Mouse (Mus musculus): ENCODE results near the gene Marc2. TPM values are rescaled to one million over a fixed set of nuclear protein-coding genes. Genes with fewer than 3 reads are reported as not detected.
A peak's percentile ranks its signal among the peaks of the same experiment; 100 is the strongest.

Marc2 gene
- polyA plus RNA-seq (2016; fragmentation: Nextera tagmentation; extraction: Ambion mirVana), result 124 and 136 TPM in 2 replicates

DNA sequence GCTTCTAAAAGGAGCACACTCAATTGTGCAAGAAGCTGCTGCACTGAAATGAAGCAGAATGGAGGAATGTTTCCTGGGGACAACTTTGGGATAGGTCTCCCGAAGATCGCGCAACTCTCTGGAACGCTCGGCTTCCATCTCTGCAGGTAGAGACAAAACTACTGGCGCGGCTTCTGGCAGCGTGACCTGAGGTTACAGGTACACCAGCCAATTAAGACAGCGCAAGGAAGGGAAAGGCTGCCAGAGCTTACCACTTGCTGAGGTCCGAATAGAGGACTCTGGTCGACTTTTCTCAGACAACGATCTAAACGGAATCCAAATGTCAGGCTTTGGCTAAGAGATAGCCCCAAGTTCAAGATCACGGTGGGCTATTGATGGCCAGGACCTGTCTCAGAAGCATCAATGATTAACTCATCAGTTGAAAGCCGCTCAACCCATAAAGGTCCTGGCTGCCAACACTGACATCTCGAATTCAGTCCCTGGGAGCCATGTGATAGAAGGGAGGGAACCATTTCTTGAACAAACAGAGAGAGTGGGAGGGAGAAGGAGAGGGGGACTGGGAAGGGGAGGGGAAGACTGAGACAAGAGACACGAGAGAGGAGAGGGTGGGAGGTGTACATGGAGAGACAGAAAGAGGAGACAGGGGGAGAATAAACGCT is at the start of gene Marc2:
Gene Marc2 (minus strand): TSS at position 360 of the 659 bp plus-strand sequence.
- H3K4me3 ChIP-seq (replicated peaks), result peak within 1 kb of the TSS; percentile 85
- peak within 1 kb of the TSS; percentile 89 for H3K27ac ChIP-seq
- no peak; the same call in 1 of the 2 replicates for ATAC-seq (ENCODE audit: insufficient number of reproducible peaks, insufficient read depth, low FRiP score, low TSS enrichment, low read depth)
- WGBS, result 5% methylated on average over 18 of the region's 18 CpGs
- peak within 1 kb of the TSS; percentile 78 for H3K4me2 ChIP-seq
- H3K27me3 ChIP-seq, result peaks cover 36% of the 10 kb centered on the region
- no peaks in the 10 kb centered on the region for H3K9me3 ChIP-seq
- H3K4me1 ChIP-seq (replicated peaks), result peaks cover 17% of the 10 kb centered on the region
- peaks cover under 1% of the 10 kb centered on the region; the same call in 1 of the 2 replicates for H3K36me3 ChIP-seq
- peak within 1 kb of the TSS; percentile 82 for H3K9ac ChIP-seq (replicated peaks)

DNA sequence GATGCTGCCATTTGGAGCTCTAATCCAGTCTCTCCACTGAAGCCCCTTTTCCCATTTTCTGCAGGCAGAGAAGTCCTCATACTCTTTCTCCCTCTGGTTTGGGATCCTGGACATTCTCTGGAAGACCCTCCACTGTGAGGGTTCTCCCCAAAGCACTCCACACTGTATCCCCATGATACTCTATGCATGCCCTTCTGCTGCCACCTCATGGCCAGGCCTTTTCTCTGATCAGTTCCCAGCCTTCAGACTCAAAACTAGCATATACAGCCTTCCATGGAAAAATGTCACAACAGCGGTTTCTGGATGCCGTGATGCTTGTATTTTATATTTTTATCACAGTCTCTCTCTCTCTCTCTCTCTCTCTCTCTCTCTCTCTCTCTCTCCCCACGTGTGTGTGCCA is 45.7 kb upstream of the Marc2 start:
- no peak for ATAC-seq (ENCODE audit: insufficient number of reproducible peaks, insufficient read depth, low FRiP score, low TSS enrichment, low read depth)
- H3K4me3 ChIP-seq (replicated peaks), result no peak overlapping the region
- 94% methylated on average over 3 of the region's 3 CpGs for WGBS

DNA sequence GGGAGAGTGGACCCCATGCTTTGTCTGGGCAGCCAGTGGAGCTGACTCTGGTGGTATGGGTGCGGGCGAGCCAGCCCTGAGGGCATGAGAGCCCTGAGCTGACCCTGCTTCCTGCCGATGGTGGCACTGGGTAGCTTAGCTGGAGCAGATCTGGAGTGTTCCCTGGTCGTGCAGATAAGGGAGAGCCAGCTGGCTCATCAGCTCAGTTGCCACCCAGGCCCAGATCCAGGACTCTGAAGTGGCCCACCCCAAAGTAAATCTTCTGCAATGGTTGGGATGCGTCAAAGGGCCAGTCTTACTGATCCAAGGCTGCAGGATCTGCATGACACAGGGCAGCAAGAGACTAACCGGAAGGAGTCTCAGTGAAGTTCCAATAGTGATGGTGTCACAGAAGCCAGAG is 43.2 kb upstream of the Marc2 start:
- H3K27me3 ChIP-seq, result 0 out of 2 replicates have a peak, but pooled peaks cover 4% of the 10 kb centered on the region
- no peaks in the 10 kb centered on the region for H3K4me1 ChIP-seq (replicated peaks)
- H3K4me2 ChIP-seq, result no peak overlapping the region
- WGBS, result 92% methylated on average over 6 of the region's 6 CpGs
- no peak overlapping the region for H3K27ac ChIP-seq
- ATAC-seq (ENCODE audit: insufficient number of reproducible peaks, insufficient read depth, low FRiP score, low TSS enrichment, low read depth), result no peak
- H3K4me3 ChIP-seq (replicated peaks), result no peak overlapping the region
- no peaks in the 10 kb centered on the region for H3K9me3 ChIP-seq
- H3K36me3 ChIP-seq, result no peaks in the 10 kb centered on the region
- no peak overlapping the region for H3K9ac ChIP-seq (replicated peaks)

More for the DNA sequence above, 45.7 kb upstream of the Marc2 start:
- Histone ChIP-seq H3K4me2 (no peak overlapping the region), H3K9me3 (no peaks in the 10 kb centered on the region), H3K36me3 (no peaks in the 10 kb centered on the region), H3K27me3 (no peaks in the 10 kb centered on the region), H3K9ac (replicated peaks) (no peak overlapping the region), H3K27ac (no peak overlapping the region), H3K4me1 (replicated peaks) (no peaks in the 10 kb centered on the region)

- no peak for ATAC-seq (ENCODE audit: insufficient number of reproducible peaks, insufficient read depth, low FRiP score, low TSS enrichment, low read depth)
- Histone ChIP-seq H3K9me3 (no peaks in the 10 kb centered on the region), H3K27ac (no peak overlapping the region), H3K27me3 (peaks cover 35% of the 10 kb centered on the region), H3K4me1 (replicated peaks) (peaks cover 9% of the 10 kb centered on the region), H3K36me3 (no peaks in the 10 kb centered on the region), H3K9ac (replicated peaks) (no peak overlapping the region), H3K4me3 (replicated peaks) (no peak overlapping the region), H3K4me2 (no peak overlapping the region)
- WGBS, result 64% methylated on average over 1 of the region's 1 CpGs
These were observed 39.9 kb upstream of the Marc2 start for GRCm38 (mm10) chr1:184886160-184886559.

- Histone ChIP-seq H3K4me2 (peak within 1 kb of the TSS; percentile 88), H3K4me3 (replicated peaks) (peak within 1 kb of the TSS; percentile 51), H3K4me1 (replicated peaks) (peaks cover 14% of the 10 kb centered on the region), H3K27me3 (peaks cover 47% of the 10 kb centered on the region), H3K27ac (no peak within 1 kb of the TSS), H3K36me3 (no peaks in the 10 kb centered on the region), H3K9ac (replicated peaks) (peak within 1 kb of the TSS; percentile 47), H3K9me3 (0 out of 2 replicates have a peak, but pooled peaks cover 3% of the 10 kb centered on the region)
- ATAC-seq (ENCODE audit: insufficient number of reproducible peaks, insufficient read depth, low FRiP score, low TSS enrichment, low read depth), result peak; percentile 75
- 2% methylated on average over 77 of the region's 77 CpGs for WGBS
These were observed 36.3 kb upstream of the Marc2 start, which contains the start of gene C130074G19Rik for GRCm38 (mm10) chr1:184882281-184883268. Gene C130074G19Rik (minus strand): TSS chr1:184883218.

DNA sequence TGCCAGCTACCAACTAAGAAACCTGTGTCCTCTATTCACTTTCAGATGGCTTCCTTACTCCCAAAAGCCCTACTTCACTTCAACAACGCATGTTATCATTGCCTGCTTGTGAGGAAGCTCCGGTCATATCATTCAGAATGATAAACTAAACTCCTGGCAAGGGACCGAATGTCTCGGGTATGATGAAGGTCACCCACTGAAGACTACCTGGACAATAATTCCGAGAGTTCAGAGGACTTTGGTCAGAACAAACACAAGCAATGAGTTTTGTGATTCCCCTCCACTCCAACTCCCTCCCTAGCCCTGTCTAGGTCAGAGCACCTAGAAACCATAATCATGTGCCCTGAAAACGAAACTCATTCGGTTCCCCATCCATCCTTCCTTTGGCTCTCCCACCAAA is 35.6 kb upstream of the Marc2 start:
- Histone ChIP-seq H3K4me3 (replicated peaks) (peak overlapping the region; percentile 51), H3K27ac (no peak overlapping the region), H3K9ac (replicated peaks) (no peak overlapping the region), H3K27me3 (peaks cover 47% of the 10 kb centered on the region), H3K36me3 (no peaks in the 10 kb centered on the region), H3K4me2 (peak overlapping the region; percentile 88), H3K4me1 (replicated peaks) (peaks cover 14% of the 10 kb centered on the region), H3K9me3 (0 out of 2 replicates have a peak, but pooled peaks cover 3% of the 10 kb centered on the region)
- no peak for ATAC-seq (ENCODE audit: insufficient number of reproducible peaks, insufficient read depth, low FRiP score, low TSS enrichment, low read depth)
- WGBS, result 63% methylated on average over 7 of the region's 7 CpGs

DNA sequence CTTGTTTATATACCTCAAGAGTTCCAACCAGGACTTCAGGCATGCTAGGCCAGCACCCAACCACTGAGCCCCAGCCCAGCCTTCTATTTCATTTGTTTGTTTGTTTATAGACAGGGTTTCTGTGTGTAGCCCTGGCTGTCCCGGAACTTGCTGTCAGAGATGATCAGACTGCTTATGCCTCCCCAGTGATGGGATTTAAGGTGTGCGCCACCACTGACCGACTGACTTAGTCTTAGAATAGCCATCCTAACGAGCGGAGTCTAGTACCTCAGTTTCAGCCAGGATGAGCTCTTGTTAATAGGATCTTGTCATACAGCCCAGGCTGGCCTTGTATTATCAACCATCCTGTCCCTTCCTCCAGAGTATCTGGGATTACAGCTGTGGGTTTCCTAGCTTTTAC is 35.0 kb upstream of the Marc2 start:
- Histone ChIP-seq H3K4me2 (no peak overlapping the region), H3K4me1 (replicated peaks) (peaks cover 14% of the 10 kb centered on the region), H3K27ac (no peak overlapping the region), H3K9me3 (0 out of 2 replicates have a peak, but pooled peaks cover 3% of the 10 kb centered on the region), H3K9ac (replicated peaks) (no peak overlapping the region), H3K4me3 (replicated peaks) (no peak overlapping the region), H3K27me3 (peaks cover 47% of the 10 kb centered on the region), H3K36me3 (no peaks in the 10 kb centered on the region)
- ATAC-seq (ENCODE audit: insufficient number of reproducible peaks, insufficient read depth, low FRiP score, low TSS enrichment, low read depth), result no peak
- WGBS, result 88% methylated on average over 5 of the region's 5 CpGs

DNA sequence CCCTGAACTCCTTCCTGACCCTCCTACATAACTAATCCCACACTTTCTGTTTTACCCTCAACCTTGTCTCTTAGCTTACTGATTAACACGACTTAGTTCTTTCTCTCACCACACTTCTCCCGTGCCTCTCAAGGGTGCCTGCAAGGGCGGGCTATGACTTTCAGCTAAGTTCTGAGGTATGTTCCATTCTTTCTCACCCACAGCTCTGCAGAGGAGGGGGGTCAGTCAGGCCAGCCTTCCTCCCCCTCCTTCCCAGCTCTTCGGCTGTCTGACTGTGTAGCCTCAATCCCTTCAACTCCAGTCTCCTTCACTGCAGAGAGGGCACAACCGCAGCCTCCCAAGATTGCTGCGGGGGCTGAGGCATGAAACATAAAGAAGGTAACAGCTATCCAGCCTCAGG is 32.6 kb upstream of the Marc2 start:
- Histone ChIP-seq H3K9me3 (0 out of 2 replicates have a peak, but pooled peaks cover 3% of the 10 kb centered on the region), H3K4me1 (replicated peaks) (peaks cover 18% of the 10 kb centered on the region), H3K27ac (peak overlapping the region; percentile 3; the same call in 1 of the 2 replicates), H3K36me3 (no peaks in the 10 kb centered on the region), H3K27me3 (peaks cover 39% of the 10 kb centered on the region), H3K4me3 (replicated peaks) (no peak overlapping the region), H3K9ac (replicated peaks) (no peak overlapping the region), H3K4me2 (no peak overlapping the region)
- 71% methylated on average over 6 of the region's 6 CpGs for WGBS
- no peak for ATAC-seq (ENCODE audit: insufficient number of reproducible peaks, insufficient read depth, low FRiP score, low TSS enrichment, low read depth)

- Histone ChIP-seq H3K36me3 (no peaks in the 10 kb centered on the region), H3K9ac (replicated peaks) (no peak overlapping the region), H3K4me1 (replicated peaks) (peaks cover 11% of the 10 kb centered on the region), H3K27ac (no peak overlapping the region), H3K9me3 (0 out of 2 replicates have a peak, but pooled peaks cover 3% of the 10 kb centered on the region), H3K4me3 (replicated peaks) (no peak overlapping the region), H3K27me3 (peaks cover 24% of the 10 kb centered on the region), H3K4me2 (no peak overlapping the region)
- ATAC-seq (ENCODE audit: insufficient number of reproducible peaks, insufficient read depth, low FRiP score, low TSS enrichment, low read depth), result no peak
- WGBS, result 79% methylated on average over 2 of the region's 2 CpGs
These were observed 31.1 kb upstream of the Marc2 start for GRCm38 (mm10) chr1:184877306-184877705.

DNA sequence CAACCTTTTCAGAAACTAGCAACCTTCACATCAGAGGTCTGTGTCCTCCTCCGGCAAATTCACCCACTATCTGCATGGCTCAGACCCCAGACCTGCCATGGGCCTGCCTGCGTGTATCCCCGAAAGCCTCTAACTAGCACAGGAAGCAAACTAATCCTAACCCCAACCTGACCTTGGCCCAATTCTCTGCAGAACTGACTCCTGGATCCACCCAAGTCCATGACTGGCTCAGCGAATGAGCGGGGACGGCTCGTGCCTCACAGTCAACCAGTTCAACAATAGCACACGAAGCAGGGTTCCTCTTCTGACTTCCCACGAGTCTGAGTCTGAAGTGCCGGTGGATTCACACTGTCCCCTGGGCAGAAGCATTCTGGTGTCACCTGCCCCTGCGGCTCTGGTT is 27.7 kb upstream of the Marc2 start:
- ATAC-seq (ENCODE audit: insufficient number of reproducible peaks, insufficient read depth, low FRiP score, low TSS enrichment, low read depth), result no peak
- Histone ChIP-seq H3K27ac (no peak overlapping the region), H3K36me3 (no peaks in the 10 kb centered on the region), H3K4me2 (no peak overlapping the region), H3K9me3 (no peaks in the 10 kb centered on the region), H3K27me3 (no peaks in the 10 kb centered on the region), H3K9ac (replicated peaks) (no peak overlapping the region), H3K4me3 (replicated peaks) (no peak overlapping the region), H3K4me1 (replicated peaks) (peaks cover 21% of the 10 kb centered on the region)
- 88% methylated on average over 11 of the region's 11 CpGs for whole genome bisulfite sequencing

Measured in limb, embryonic 12.5 days (tissue).